Mouse (Mus musculus) CH12.LX (cell line): ENCODE measurements around the gene Cep83. TPM values are rescaled to one million over a fixed set of nuclear protein-coding genes. Genes with fewer than 3 reads are reported as not detected.

Experiments
- DNase-seq: peaks from one replicate; pipeline ENCODE4 v3.0.0-alpha.2; 2013; ENCODE audit errors: extremely low read depth
- H3K27ac ChIP-seq: 2 replicates; pipeline ENCODE4 v1.5.1; 2012; ENCODE audit warnings: low read depth, mild to moderate bottlenecking, control low read depth, moderate library complexity; ENCODE audit not compliant: insufficient read depth
- H3K27me3 ChIP-seq: replicated peaks from 2 replicates; pipeline ENCODE3; 2012; ENCODE audit warnings: inconsistent platforms
- H3K36me3 ChIP-seq, 2 experiments: replicated peaks in 1 of 2; 2 replicates each; pipeline versions ENCODE3 to v1.6.1; 2012; ENCODE audit warnings: inconsistent platforms in 1 of 2, low read length in 1 of 2, mild to moderate bottlenecking in 1 of 2, mixed read lengths in 1 of 2, moderate library complexity in 1 of 2; ENCODE audit not compliant: control insufficient read depth in 1 of 2, insufficient read depth in 1 of 2
- H3K4me1 ChIP-seq, 2 experiments: 2 replicates each; pipeline ENCODE4 v1.6.1; 2012; ENCODE audit warnings: inconsistent platforms in 1 of 2, moderate library complexity in 1 of 2; ENCODE audit not compliant: insufficient read depth in 2 of 2, control insufficient read depth in 1 of 2
- H3K4me2 ChIP-seq: 2 replicates; pipeline ENCODE4 v1.6.1; 2012; ENCODE audit warnings: low read depth, mild to moderate bottlenecking, control low read depth; ENCODE audit not compliant: poor library complexity, insufficient read depth, severe bottlenecking
- H3K4me3 ChIP-seq, 3 experiments: fragments of 150-350 bp in 1 of 3; sonication (generic) in 1 of 3; replicated peaks in 1 of 3; 2 replicates each; pipeline versions ENCODE3 to v1.5.1; 2011 to 2012; ENCODE audit warnings: low read depth in 2 of 3, low read length in 2 of 3, mild to moderate bottlenecking in 2 of 3, moderate library complexity in 2 of 3, control low read depth in 1 of 3, improper control_type of control experiment in 1 of 3, inconsistent platforms in 1 of 3, mixed read lengths in 1 of 3; ENCODE audit not compliant: poor library complexity in 1 of 3
- H3K79me2 ChIP-seq: replicated peaks from 2 replicates; pipeline ENCODE4 v1.6.1; 2012; ENCODE audit warnings: mild to moderate bottlenecking, moderate library complexity; ENCODE audit not compliant: control insufficient read depth, poor library complexity, insufficient read depth, severe bottlenecking; ENCODE audit errors: extremely low read depth
- H3K9ac ChIP-seq: 2 replicates; pipeline ENCODE4 v1.6.1; 2012; ENCODE audit warnings: low read depth, mild to moderate bottlenecking, control low read depth, moderate library complexity; ENCODE audit not compliant: insufficient read depth
- H3K9me3 ChIP-seq: replicated peaks from 2 replicates; pipeline ENCODE3; 2012; ENCODE audit warnings: low read length, inconsistent platforms, mixed read lengths
- BHLHE40 ChIP-seq: IDR thresholded peaks from 2 replicates; pipeline ENCODE4 v1.6.1; 2011; ENCODE audit warnings: mild to moderate bottlenecking, low read depth, low read length, improper control_type of control experiment
- CHD1 ChIP-seq: IDR thresholded peaks from 2 replicates; pipeline ENCODE4 v1.6.1; 2012; ENCODE audit warnings: low read depth, low read length, improper control_type of control experiment, inconsistent platforms
- ELF1 ChIP-seq: IDR thresholded peaks from 2 replicates; pipeline ENCODE4 v1.6.1; 2014; ENCODE audit warnings: low read depth, mild to moderate bottlenecking, inconsistent platforms, low read length, improper control_type of control experiment
- GABPA ChIP-seq: IDR thresholded peaks from 2 replicates; pipeline ENCODE4 v1.6.1; 2012; ENCODE audit warnings: low read depth, low read length, improper control_type of control experiment, inconsistent platforms; ENCODE audit not compliant: insufficient replicate concordance
- HCFC1 ChIP-seq: IDR thresholded peaks from 2 replicates; pipeline ENCODE4 v1.6.1; 2012; ENCODE audit warnings: low read depth, mild to moderate bottlenecking, inconsistent platforms, low read length, improper control_type of control experiment
- JUN ChIP-seq: IDR thresholded peaks from 2 replicates; pipeline ENCODE4 v1.6.1; 2011; ENCODE audit warnings: low read depth, mild to moderate bottlenecking, low read length, improper control_type of control experiment, moderate library complexity; ENCODE audit not compliant: insufficient read depth
- KAT2A ChIP-seq: IDR thresholded peaks from 2 replicates; pipeline ENCODE4 v1.6.1; 2012; ENCODE audit warnings: low read length, improper control_type of control experiment, inconsistent platforms; ENCODE audit not compliant: insufficient replicate concordance
- MAFK ChIP-seq: IDR thresholded peaks from 2 replicates; pipeline ENCODE4 v1.6.1; 2011; ENCODE audit warnings: low read length, improper control_type of control experiment; ENCODE audit not compliant: insufficient replicate concordance
- MAZ ChIP-seq: IDR thresholded peaks from 2 replicates; pipeline ENCODE4 v1.6.1; 2012; ENCODE audit warnings: low read depth, mild to moderate bottlenecking, inconsistent platforms, low read length, improper control_type of control experiment, moderate library complexity
- MEF2A ChIP-seq: IDR thresholded peaks from 2 replicates; pipeline ENCODE4 v1.6.1; 2014; ENCODE audit warnings: low read depth, mild to moderate bottlenecking, inconsistent platforms, low read length, improper control_type of control experiment, borderline replicate concordance
- MYC ChIP-seq: IDR thresholded peaks from 2 replicates; pipeline ENCODE4 v1.6.1; 2011; ENCODE audit warnings: low read depth, mild to moderate bottlenecking, improper control_type of control experiment, low read length
- NRF1 ChIP-seq: IDR thresholded peaks from 2 replicates; pipeline ENCODE4 v1.6.1; 2014; ENCODE audit warnings: low read depth, mild to moderate bottlenecking, inconsistent platforms, low read length, improper control_type of control experiment, moderate library complexity
- PAX5 ChIP-seq: IDR thresholded peaks from 2 replicates; pipeline ENCODE4 v1.6.1; 2012; ENCODE audit warnings: low read length, inconsistent platforms, mixed read lengths
- POLR2A ChIP-seq: IDR thresholded peaks from 2 replicates; pipeline ENCODE4 v1.6.1; 2011; ENCODE audit warnings: low read depth, mild to moderate bottlenecking, improper control_type of control experiment, low read length
- POLR2AphosphoS2 ChIP-seq: IDR thresholded peaks from 2 replicates; pipeline ENCODE4 v1.6.1; 2011; ENCODE audit warnings: low read depth, low read length, improper control_type of control experiment
- RCOR1 ChIP-seq: conservative IDR thresholded peaks from 2 replicates; pipeline ENCODE4 v1.6.1; 2012; ENCODE audit warnings: low read depth, mild to moderate bottlenecking, inconsistent platforms, low read length, improper control_type of control experiment
- SMC3 ChIP-seq: IDR thresholded peaks from 2 replicates; pipeline ENCODE4 v1.6.1; 2011; ENCODE audit warnings: low read depth, low read length, improper control_type of control experiment
- TBP ChIP-seq: conservative IDR thresholded peaks from 2 replicates; pipeline ENCODE4 v1.6.1; 2011; ENCODE audit warnings: low read depth, low read length, improper control_type of control experiment
- USF2 ChIP-seq: conservative IDR thresholded peaks from 2 replicates; pipeline ENCODE4 v1.6.1; 2011; ENCODE audit warnings: low read depth, low read length, improper control_type of control experiment
- ZC3H11A ChIP-seq: IDR thresholded peaks from 2 replicates; pipeline ENCODE4 v1.6.1; 2012; ENCODE audit warnings: low read depth, mild to moderate bottlenecking, inconsistent platforms, low read length, improper control_type of control experiment
- ZMIZ1 ChIP-seq: IDR thresholded peaks from 2 replicates; pipeline ENCODE4 v1.6.1; 2012; ENCODE audit warnings: low read depth, mild to moderate bottlenecking, inconsistent platforms, low read length, improper control_type of control experiment
- dilution Hi-C: fragments of 300-500 bp; cut with MboI; formaldehyde crosslinking; loops from 2 replicates; pipeline ENCODE4 v1.14.3; 2020; ENCODE audit warnings: low sequenced_read_pairs; ENCODE audit not compliant: extremely low pct_unique_long_range_greater_than_20kb, extremely low pct_ligation_motif_present
- in situ Hi-C: fragments of 300-500 bp; cut with MboI; formaldehyde crosslinking; loops from 3 replicates; pipeline ENCODE4 v1.14.3; 2019; ENCODE audit warnings: low sequenced_read_pairs, low pct_ligation_motif_present, low pct_unique_long_range_greater_than_20kb, mixed read lengths
- polyA plus RNA-seq: library from polyadenylated mRNA; unstranded; fragments of >175 nt; gene quantifications from 2 replicates; pipeline ENCODE4 v1.2.1, GENCODE M21; 2012; ENCODE audit warnings: low read depth; ENCODE audit not compliant: insufficient read length
- total RNA-seq, 2 experiments: library from RNA; depleted of rRNA; stranded (reverse); fragments of 300-350 nt in 1 of 2; fragments of >200 nt in 1 of 2; gene quantifications; 2 replicates each; pipeline ENCODE4 v1.2.3; 2012 to 2014

Gene Cep83
- total and polyA plus RNA-seq, 3 experiments: 17.7 to 44.0 (median 32.1) TPM

DNA sequence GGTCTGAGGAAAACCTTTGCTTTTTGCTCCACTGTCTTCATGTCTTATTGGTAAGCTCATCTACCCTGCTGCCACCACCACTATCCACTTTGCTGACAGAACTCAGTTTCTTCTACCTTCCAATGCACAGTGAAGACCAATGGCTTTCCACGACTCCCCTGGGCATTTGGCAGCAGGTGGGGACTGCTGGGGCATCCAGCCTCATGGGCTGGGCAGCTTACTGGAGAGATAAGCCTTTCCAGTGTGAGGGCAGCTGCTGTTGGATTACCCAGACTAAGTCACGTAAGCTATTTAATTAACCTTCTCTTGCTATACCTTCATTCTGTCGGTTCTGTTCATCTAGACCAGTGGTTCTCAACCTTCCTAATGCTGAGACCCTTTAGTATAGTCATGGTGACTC, 129.7 kb downstream of the Cep83 start:
- no peak overlapping the region for H3K4me3 ChIP-seq
- no peaks in the 10 kb centered on the region for H3K79me2 ChIP-seq
- no peak overlapping the region for H3K9ac ChIP-seq
- in situ Hi-C loops: no loop called here
- DNase-seq: no peak
- H3K4me1 ChIP-seq: peaks cover 3 to 57% of the 10 kb centered on the region in 2 experiments; a peak in 3 of 4 replicates
- H3K36me3 ChIP-seq: peaks cover 24 to 55% of the 10 kb centered on the region in 2 experiments
- no peak overlapping the region for H3K4me2 ChIP-seq
- no peaks in the 10 kb centered on the region for H3K27me3 ChIP-seq
- H3K9me3 ChIP-seq: no peaks in the 10 kb centered on the region
- dilution Hi-C loops: loop anchor here (25.0 kb wide), 1 partner anchor 94 kb away; no protein-coding TSS in a partner anchor
- no peak overlapping the region for H3K27ac ChIP-seq
- TF ChIP-seq GABPA (no peak), CHD1 (no peak), HCFC1 (no peak), MAFK (no peak), ZMIZ1 (no peak), ZC3H11A (no peak), NRF1 (no peak), BHLHE40 (no peak), POLR2A (no peak), USF2 (no peak), RCOR1 (no peak), SMC3 (no peak), ELF1 (no peak), MYC (no peak), POLR2AphosphoS2 (no peak), MAZ (no peak), JUN (no peak), TBP (no peak), KAT2A (no peak)

DNA sequence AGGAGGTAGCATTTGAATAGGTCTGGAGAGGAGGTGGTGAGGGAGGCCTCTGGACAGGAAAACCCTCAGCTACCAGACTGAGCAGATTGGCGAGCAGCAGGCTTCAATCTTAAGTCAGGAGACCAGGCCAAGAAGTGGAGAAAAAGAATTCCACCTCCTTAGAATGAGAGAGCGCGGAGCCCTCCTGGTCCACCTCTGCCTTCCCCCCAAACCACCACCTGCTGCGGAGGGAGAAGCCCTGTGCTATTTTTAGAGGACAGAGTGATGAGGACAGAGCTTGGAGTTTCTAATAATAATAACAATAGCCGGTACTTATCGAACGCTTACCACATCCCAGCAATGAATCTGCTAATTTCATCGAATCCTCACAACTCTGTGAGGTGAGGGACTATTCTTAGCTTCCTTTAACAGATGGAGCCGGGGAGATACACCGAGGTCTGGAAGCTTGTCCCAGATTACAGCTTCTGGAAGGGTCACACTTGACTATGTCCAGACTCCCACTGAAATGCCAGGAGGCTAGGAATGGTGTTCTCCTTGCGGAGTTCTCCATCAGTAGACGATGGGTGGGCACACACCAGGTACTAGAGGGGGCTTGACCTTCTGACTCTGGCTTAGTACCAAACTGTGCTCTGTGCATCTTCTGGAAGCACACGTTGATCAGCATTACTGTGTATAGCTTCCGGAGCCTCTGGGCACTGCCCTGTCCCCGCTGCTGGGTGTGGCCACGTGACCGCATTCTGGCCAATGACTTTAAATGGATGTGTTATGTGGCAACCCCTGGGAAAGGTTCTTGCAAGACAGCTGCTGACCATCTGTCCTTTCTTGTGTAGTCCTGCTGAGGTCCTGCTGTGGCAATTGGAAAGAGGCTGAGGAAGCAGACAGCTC, 130.6 kb downstream of the Cep83 start:
- no peaks in the 10 kb centered on the region; the same call in 1 of the 2 replicates for H3K79me2 ChIP-seq
- H3K4me3 ChIP-seq: no peak overlapping the region
- in situ Hi-C loops (no loop called here), dilution Hi-C loops (loop anchor here (25.0 kb wide), 1 partner anchor 93 kb away; no protein-coding TSS in a partner anchor)
- peaks cover 6 to 64% of the 10 kb centered on the region in 2 experiments; a peak in 3 of 4 replicates for H3K4me1 ChIP-seq
- no peak overlapping the region for H3K4me2 ChIP-seq
- TF ChIP-seq PAX5 (no peak), MEF2A (no peak), ZMIZ1 (no peak)
- H3K9ac ChIP-seq: no peak overlapping the region
- H3K27me3 ChIP-seq: no peaks in the 10 kb centered on the region
- H3K36me3 ChIP-seq: peaks cover 27 to 59% of the 10 kb centered on the region in 2 experiments
- DNase-seq: no peak
- H3K9me3 ChIP-seq: no peaks in the 10 kb centered on the region
- no peak overlapping the region for H3K27ac ChIP-seq
